Mouse (Mus musculus) adrenal gland (tissue): ENCODE results near the gene Sys1.

Experiments used
- intact Hi-C: fragments of 180-260 bp; cut with DNase I; formaldehyde crosslinking; loops from one replicate; pipeline ENCODE4 v1.15.1; 2025
- long read RNA-seq, 2 experiments: library from polyadenylated mRNA; unstranded; transcript quantifications; one replicate each; pipeline ENCODE4 v2.0.0; 2020; ENCODE audit warnings: borderline replicate concordance in 1 of 2; ENCODE audit not compliant: insufficient replicate concordance in 1 of 2

Gene Sys1
- long read RNA-seq, experiment 1, transcript Sys1-201 (4 exons, 1,606 nt): major isoform, 50 of 68 reads
- long read RNA-seq, experiment 1, partial matches to known transcripts: 16 of 68 reads
- long read RNA-seq, experiment 1, other reads (novel, unspliced or antisense): 2 of 68 reads
- long read RNA-seq, experiment 2, transcript Sys1-201 (4 exons, 1,606 nt): major isoform, 68 of 82 reads
- long read RNA-seq, experiment 2, partial matches to known transcripts: 14 of 82 reads
- long read RNA-seq, experiment 2, other reads (novel, unspliced or antisense): 0 of 82 reads

DNA sequence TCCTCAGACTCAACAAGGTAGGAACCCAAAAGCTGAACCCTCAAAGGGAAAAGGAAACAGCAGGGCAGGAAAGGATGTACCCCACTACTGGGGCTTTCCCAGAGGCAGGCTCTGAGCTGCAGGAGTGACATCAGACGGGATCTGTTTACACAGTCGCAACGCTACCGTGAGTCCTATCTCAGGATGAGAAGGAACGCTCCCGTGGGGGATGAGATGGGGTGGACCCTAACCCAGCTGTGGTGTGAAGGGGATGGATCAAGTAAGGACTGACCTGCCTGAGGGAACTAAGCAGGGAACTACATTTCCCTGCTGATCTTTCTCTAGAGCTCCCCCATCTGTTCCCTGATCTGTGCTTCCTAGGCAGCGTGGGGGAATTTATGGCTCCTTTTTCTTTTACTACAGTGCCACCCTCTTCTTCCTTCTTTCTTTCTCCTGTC is at the start of gene Sys1:
Gene Sys1, plus strand, starts transcription at position 101 of the 437 bp plus-strand sequence.
- intact Hi-C loops: loop anchor here (5.0 kb wide), 1 partner anchor 40 kb away; no protein-coding TSS in a partner anchor

DNA sequence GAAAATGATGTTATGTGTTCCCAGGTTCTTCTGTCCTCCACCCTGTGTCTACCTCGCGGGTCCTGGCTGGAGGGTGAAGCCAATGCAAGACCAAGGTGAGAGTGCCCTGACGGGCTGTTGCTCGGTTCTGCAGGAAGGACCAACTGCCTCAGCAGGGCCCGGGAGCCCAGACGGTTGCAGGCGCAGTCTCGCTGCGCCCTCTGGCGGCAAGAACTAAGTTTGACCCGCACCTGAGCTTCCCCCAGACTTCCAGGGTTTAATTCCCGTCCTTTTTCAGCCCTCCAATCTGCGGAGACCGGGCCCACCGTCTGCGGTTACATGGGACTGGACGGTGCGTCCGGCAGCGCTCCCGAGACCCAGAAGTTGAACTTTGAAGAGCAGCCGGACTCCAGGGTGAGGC is 49.1 kb upstream of the Sys1 start:
- intact Hi-C loops: no loop called here

DNA sequence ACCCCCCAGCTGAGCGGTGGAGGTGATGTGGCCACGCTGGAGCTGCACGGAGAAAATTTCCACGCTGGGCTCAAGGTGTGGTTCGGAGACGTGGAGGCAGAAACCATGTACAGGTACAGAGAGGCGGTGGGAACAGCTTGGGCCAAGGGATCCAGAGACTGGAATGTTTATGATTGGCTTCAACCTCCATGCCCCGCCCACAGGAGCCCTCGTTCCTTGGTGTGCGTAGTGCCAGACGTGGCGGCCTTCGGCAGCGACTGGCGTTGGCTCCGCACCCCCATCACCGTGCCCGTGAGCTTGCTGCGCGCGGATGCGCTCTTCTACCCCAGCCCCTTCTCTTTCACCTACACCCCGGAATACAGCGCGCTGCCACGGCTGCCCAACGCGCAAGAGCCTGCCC is 42.6 kb upstream of the Sys1 start:
- intact Hi-C loops: no loop called here

DNA sequence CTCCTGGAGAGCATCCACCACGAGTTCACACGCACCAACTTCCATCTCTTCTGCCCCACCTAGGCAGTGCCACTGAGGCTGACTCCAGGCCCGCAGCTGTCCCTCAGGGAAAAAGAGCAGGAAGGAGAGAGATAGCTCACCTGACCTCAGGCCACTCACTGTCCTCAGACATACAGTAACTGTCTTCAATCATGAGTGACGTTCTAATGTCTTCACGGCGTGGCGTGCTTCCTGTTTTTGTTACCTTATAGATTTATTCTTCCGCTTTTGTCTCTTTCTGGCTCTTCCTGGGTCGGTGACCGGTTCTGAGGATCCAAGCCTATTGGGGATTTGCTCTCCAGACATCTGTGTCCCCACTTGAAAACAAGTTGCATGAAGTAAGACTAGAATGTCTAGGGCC is 42.2 kb upstream of the Sys1 start:
- intact Hi-C loops: no loop called here

DNA sequence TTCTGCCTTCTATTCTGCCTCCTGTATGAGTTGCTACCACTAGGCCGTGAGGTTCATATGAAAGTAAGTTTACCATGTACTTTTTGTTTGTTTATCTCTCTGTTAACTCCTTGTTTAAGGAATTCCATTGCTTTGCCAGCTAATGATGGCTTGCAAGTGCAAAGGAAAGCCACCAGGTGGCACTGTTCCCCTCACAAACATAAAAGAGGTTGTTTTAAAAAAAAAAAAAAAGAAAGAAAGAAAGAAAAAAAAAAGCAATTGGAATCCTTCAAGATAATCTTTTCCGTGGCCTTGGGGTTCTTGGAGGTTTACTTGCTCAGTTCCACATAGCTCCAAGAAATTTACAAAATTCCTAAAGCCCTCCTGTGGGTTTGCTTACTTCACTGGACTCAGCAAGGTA is 39.6 kb upstream of the Sys1 start:
- intact Hi-C loops: loop anchor here (5.0 kb wide), 1 partner anchor 40 kb away; the partner anchor contains the start of gene Sys1

DNA sequence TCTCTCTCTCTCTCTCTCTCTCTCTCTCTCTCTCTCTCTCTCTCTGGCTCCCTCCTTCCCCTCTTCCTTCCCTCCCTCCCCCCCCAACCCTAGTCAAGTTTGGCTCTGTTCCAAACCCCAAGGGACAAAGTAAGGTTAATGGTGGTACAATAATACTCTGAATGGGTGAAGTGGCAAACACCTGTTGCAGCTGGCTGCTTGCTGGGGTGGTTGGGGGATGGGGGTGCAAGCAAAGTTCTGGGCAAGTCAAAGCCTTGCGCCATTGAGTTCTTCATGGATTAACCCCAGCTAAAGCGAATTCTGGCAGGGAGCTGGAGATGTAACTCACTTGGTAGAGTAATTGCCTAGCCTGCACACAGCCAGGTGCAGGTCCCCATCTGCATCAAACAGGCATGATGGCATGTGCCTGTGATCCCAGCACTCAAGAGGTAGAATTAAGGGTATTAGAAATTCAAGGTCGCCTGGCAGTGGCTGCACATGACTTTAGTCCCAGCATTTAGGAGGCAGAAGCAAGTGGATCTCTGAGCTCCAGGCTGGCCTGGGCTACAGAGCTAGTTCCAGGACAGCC is 38.4 kb upstream of the Sys1 start:
- intact Hi-C loops: loop anchor here (2.0 to 5.0 kb wide), 2 partner anchors 39 to 102 kb away; partner anchors contain the start of gene Sys1

DNA sequence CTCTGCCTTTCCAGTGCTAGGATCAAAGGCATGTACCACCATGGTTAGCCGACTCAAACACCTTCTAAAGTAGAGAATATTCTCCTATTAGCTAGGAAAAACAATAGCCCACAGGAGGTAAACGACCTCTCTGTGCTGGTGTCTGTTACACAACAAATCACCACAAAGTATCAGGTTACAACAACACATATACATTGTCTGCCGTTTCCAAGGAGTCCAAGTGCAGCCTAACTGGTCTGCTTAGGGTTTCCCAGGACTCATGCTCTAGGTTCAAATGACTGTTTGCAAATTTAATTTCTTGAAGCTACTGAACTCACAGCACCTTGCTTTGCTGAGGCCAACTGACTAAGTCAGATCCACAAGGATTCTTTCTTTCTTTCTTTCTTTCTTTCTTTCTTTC is 37.3 kb upstream of the Sys1 start:
- intact Hi-C loops: loop anchor here (2.0 to 5.0 kb wide), 2 partner anchors 38 to 101 kb away; partner anchors contain the start of gene Sys1

DNA sequence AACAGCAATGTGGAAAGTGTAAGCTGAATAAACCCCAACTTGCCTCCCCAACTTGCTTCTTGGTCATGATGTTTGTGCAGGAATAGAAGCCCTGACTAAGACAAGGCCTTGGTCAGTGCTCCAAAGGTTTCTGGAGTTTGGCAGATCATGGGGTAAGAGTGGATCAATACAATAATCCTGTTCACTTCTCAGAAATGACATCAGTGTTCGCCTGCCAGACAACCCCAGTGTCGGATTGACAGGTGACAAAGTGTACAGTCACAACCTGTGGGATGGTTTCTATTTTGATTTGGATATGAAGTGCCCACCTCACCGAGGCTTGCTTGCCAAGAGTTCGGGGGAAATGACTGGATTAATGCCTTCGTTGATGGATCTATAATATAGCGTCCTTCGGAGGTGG is 35.5 kb upstream of the Sys1 start:
- intact Hi-C loops: no loop called here

DNA sequence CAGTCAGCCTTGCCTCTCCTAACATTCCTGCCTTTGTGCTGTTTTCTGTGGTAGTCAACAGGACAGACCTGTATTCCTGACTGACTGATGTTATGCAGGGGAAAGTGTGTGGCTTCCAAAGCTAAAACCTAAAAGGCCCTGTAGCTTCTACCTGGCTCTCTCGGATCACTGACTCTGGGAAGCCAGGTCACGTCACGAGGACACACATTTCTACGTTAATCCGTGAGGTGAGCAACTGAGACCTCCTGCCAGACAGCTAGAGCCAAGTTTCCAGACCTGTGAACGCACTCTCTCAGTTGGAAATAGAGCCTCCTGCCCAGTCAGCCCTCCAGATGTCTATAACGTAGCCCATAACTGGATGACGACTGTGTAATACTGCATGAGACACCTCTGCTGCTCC is 34.8 kb upstream of the Sys1 start:
- intact Hi-C loops: no loop called here

DNA sequence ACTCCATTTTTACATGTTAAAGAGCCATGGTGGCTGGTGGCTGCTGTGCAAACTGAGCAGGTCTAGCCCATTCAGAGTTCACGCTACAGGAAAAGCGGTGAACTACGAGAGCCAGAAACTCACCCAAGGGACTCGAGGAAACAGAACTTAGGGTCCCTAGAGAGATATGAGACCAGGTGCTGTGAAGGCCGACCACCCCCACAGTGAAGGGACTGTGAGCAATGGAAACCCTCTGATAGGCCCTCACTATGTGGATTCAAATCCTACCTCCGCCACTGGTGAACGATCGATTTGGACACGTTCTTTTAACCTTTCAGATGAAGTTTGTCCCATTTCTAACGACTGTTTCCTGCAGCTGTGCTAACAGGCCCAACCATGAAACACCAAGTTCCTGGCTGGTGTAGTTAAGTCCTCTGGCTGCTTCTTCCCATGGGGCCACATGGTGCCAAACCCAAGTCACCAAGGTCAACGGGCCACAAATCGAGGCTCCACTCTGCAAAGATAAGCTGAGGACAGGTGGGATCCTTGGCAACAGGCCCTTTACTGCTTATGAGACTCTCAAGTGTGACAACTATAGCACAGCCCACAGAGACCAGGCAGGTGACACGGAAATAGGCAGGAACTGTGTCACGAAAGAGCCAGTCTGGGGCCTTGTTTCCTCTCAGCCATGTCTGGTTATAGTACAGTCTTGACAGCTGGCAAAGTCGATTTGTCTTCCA is 33.9 kb upstream of the Sys1 start:
- intact Hi-C loops: no loop called here

DNA sequence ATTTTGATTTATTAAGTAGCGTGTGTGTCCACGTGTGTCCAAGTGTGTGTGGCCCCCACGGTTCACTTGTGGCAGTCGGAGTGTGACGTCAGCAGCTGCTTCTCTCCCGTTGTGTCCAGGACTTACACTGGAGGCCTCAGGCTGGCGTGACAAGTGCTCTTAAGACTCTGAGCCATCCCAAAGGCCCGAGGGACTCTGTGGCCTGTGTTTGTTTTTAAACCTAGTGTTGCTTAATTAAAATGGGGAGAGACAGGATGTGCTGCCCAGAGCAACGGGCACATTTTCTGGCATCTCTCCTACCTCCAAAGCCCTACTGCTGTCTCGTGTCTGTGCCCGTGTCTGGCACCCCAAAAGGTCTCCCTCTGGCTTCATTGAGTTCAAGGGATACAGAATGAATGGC is 33.3 kb upstream of the Sys1 start:
- intact Hi-C loops: no loop called here

DNA sequence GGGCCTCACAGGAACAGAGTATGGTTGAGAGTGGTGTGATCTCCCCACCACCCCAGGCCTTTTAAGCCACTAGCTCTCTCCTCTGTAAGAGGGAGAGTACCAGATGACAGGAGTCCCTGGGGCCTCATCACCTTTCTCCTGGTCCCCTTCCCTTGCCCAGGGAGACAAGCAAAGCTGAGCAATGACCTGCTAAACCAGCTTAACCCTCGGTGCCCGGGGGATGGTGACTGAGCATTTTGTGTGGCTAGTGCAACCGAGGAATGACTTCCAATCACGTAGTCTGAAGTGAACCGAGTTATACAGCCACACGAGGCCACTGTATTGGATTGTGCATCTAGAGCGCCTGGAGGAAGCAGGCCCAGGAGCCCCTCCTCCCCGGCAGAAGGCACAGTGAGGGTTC is 32.4 kb upstream of the Sys1 start:
- intact Hi-C loops: no loop called here

DNA sequence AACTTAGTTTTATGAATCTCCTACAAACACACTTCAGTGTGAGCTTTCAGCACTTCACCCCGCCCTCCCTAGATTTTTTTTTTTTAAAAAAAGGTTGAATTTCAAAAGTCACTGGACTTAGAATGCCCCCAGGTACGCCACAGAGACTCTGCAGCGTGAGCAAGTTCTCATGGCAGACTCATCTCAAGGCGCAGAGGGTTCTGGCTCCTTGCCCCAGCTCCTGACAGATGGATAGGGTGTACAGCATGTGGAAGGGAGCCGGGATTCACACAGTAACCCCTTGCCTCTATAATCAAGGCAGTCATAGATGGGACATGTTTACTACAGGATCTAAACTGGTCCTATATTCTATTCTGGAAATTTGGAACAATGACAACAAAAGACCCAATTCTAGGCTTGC is 31.4 kb upstream of the Sys1 start:
- intact Hi-C loops: no loop called here

DNA sequence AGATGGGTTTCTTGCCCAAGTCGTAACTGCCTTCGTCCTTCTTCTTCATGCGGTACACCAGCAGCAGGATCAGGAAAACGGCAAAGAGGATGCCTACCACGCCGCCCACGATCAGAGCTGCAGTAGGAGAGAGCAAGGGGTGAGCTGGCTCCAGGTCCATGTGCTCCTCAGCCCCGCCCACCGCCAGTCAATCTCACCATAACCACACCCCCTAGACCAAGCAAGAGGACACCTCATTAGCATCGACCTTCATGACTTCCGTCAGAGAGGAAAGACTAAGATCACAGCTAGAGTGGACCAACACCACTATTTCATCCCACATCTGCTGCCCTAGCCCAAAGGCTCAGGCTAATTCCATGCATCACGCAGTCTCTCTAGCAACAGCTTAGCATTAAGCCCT is 30.6 kb upstream of the Sys1 start:
- intact Hi-C loops: no loop called here

DNA sequence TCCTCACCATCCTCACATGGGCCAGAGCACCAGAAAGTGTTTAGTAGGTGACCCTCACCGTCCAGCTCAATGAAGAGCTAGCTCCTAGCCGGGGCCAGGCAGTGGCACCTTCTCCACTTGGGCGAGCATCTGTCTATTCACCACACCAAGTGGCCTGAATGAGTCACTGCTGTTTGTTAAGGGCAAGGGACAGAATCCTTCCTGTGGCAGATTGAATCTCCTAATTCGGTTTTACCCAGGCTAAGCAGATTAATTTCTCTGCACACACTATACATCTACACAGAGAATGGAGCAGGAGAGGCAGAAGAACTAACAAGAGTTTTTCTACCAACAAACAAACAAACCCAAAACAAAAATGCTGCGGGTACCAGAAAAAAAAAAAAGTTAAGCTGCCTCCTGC is 29.8 kb upstream of the Sys1 start:
- intact Hi-C loops: no loop called here

DNA sequence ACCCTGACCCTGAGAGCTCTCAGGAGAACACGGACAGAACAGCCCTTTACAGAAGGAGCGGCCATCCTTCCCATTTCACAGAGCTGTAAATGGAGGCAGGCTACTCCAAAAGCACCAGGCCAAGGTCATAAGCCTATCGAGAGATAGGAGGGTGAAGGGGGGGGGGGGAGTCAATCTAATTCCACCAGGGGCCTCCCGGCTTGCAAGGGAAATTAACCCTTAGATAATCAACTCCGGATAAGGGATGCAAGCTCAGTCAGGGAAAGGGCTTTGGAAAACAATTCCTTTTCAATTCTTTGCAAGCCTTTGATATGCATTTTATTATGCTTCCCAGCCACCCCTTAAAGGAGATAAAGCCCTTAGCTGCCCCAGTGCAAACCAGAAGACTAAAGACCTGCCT is 28.3 kb upstream of the Sys1 start:
- intact Hi-C loops: no loop called here

DNA sequence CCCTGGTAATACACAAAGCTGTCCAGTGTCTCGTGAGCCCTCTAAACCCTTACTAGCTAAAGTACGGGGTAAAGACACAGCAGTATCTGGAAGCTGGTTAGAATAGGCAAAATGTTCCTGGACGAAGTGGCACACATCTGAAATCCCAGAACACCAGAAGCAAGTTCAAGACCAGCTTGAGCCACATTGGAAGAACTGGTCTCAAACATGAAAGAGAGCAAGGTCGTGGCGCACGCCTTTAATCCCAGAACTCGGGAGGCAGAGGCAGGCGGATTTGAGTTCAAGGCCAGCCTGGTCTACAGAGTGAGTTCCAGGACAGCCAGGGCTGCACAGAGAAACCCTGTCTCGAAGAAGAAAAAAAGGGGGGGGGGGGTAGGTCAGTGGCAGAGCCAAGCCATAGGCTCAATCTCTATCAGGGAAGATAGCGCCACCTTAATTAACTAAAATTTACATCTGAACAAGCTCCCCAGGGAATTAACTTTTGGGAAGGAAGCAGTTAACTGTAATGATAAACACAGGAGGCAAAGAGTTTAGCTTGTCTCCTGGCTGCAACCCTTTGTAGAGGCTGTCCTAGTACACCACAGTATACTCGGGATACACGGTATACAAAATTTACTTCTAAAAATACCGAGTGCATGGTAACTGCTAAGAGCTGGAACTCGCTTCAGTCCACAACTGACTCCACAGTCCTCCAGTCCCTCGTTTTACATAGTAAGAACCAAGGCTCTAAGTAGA is 26.7 kb upstream of the Sys1 start:
- intact Hi-C loops: no loop called here

DNA sequence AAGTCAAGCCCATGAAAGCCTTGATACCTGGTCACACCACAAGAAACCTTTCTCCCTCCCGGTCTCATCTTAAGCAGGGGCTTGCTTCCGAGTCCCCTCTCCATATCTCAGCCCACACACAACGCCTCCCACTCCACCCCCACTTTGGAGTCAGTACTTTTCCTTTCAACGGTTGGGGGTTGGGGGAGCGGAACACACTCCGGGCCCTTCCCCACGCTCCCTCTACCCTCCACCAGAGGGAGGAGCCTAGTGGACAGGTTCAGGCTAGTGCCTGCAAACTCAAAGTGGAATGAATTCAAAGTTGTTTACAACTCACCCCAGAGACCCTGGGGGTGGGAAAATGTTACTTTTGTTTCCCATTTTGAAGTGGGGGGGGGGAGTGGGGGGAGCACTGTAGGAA is 26.1 kb upstream of the Sys1 start:
- intact Hi-C loops: no loop called here

DNA sequence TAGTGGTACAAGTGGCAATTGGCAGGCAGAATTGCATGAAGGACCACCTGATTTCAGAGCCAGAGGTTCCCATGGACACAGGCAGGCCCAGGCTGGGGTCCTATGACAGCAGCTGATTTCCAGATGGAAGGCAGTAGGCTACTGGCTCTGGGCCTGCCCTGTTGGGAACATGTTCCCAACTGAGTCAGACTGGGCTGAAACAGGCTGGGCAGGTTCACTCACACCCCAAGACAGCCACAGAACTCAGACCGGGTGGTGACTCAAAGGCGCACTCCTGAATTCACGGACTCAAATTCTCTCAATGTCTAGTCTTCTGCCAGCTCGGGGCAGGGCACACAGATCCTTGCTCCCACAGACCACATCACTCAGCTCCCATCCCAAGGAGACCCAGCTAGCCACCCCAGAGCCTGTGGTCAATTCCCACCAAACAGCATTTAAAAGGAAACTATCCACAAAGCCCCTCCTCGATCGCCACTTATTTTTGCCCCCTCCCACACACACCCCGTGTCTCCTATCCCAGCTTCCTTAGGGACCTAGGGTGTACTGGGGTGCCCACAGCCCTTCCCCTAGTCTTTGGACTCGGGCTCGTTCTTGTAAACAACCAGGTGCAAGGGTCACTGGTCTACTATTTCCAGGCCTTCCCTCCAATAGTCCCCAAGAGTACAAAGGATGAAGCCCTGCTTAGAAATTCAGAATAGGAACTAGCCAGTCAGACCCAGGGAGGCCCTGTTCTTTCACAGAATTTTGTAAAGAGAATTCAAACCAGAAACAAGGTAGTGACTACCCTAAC is 24.9 kb upstream of the Sys1 start:
- intact Hi-C loops: no loop called here

DNA sequence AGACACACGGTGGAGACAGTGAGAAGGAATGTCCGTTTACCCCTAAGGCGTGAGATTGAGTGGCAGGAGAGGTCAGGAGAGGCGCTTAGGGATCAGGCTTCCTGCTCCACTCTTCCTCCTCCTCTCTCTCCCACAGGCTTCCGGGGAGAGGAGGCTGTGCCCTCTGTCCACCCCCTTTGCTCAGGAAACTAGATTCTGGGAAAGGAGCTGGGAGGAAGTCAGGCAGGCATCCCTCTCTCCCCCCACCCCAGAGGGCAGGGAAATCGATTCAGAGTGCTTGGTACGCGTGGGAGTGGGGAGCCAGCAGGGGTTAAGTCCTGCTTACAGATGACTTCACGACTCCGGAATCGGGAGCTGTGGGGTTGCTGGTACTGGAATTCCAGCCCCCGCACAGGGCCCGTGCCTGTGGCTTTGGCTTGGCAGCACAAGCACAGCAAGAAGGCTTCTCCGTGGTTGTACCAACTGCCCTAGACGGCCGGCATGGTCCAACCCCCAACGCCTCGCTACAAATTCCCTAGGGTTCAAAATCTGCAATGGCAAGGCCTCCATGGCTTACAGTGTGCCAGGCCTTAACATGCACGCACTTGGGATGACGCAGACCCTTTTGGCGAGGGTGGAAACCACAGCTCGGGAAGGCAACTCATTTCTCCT is 24.1 kb upstream of the Sys1 start:
- intact Hi-C loops: no loop called here
